Mouse (Mus musculus) olfactory bulb, adult 2 months (tissue): ENCODE measurements around the gene Tjap1.

Experiments
- CTCF ChIP-seq: fragments of 200-500 bp; IDR thresholded peaks from 2 replicates; pipeline ENCODE4 v1.5.1; 2012; ENCODE audit warnings: low read depth, mild to moderate bottlenecking, low read length, moderate library complexity; ENCODE audit not compliant: insufficient read depth
- POLR2A ChIP-seq: fragments of 200-500 bp; IDR thresholded peaks from 2 replicates; pipeline ENCODE4 v1.6.1; 2012; ENCODE audit warnings: mild to moderate bottlenecking, low read depth, low read length, moderate library complexity; ENCODE audit not compliant: insufficient read depth

GRCm38 (mm10) chr17:46262201-46262694 is 20.6 kb downstream of the Tjap1 start:
- TF ChIP-seq POLR2A (no peak), CTCF (no peak)
